Comparison of ENCODE assay signal across 7 mouse cellular contexts in genomic region chr1:135554632-135555260, GRCm38 (mm10). TPM values are rescaled to one million over a fixed set of nuclear protein-coding genes. Genes with fewer than 3 reads are reported as not detected.
DNase-seq lines count a peak whose midpoint lies in the region; ATAC-seq and TF ChIP-seq lines count a peak whose summit lies in the region.

No protein-coding gene starts in this region.

- no peaks in the 10 kb centered on the region; the same call in 1 of the 2 replicates for H3K27me3 ChIP-seq in midbrain, embryonic 10.5 days (ENCODE audit: low read depth, poor library complexity, severe bottlenecking)
- no peaks in the 10 kb centered on the region for H3K27me3 ChIP-seq in midbrain, postnatal 0 days (ENCODE audit: insufficient read depth, low read length)
- H3K27me3 ChIP-seq in forebrain, embryonic 15.5 days, result no peaks in the 10 kb centered on the region
- H3K27me3 ChIP-seq in limb, embryonic 10.5 days (ENCODE audit: low read depth, poor library complexity, severe bottlenecking), result no peaks in the 10 kb centered on the region
- no peaks in the 10 kb centered on the region for H3K27me3 ChIP-seq in liver, embryonic 12.5 days (replicated peaks)
- H3K27me3 ChIP-seq in liver, embryonic 11.5 days (replicated peaks; ENCODE audit: control insufficient read depth, insufficient read depth, low read length), result no peaks in the 10 kb centered on the region

- no peak for ATAC-seq in midbrain, postnatal 0 days (ENCODE audit: low FRiP score)
- ATAC-seq in forebrain, embryonic 15.5 days (replicated peaks), result no peak
- no peak for ATAC-seq in liver, embryonic 12.5 days
- ATAC-seq in liver, embryonic 11.5 days (replicated peaks; ENCODE audit: low FRiP score), result no peak

- no peak overlapping the region for H3K4me2 ChIP-seq in midbrain, postnatal 0 days (ENCODE audit: low read depth, low read length, poor library complexity, severe bottlenecking)
- no peak overlapping the region for H3K4me2 ChIP-seq in forebrain, embryonic 15.5 days (replicated peaks)
- H3K4me2 ChIP-seq in liver, embryonic 12.5 days, result no peak overlapping the region
- H3K4me2 ChIP-seq in liver, embryonic 11.5 days, result no peak overlapping the region

- peak overlapping the region; percentile 67 for H3K27ac ChIP-seq in midbrain, embryonic 10.5 days (replicated peaks)
- no peak overlapping the region for H3K27ac ChIP-seq in midbrain, postnatal 0 days (ENCODE audit: low read depth, low read length)
- H3K27ac ChIP-seq in forebrain, embryonic 15.5 days (replicated peaks), result peak overlapping the region; percentile 47; the same call in 1 of the 2 replicates
- H3K27ac ChIP-seq in limb, embryonic 10.5 days, result peak overlapping the region; percentile 76
- no peak overlapping the region for H3K27ac ChIP-seq in liver, embryonic 12.5 days
- H3K27ac ChIP-seq in liver, embryonic 11.5 days (ENCODE audit: low read depth, low read length), result no peak overlapping the region

- no peaks in the 10 kb centered on the region for H3K36me3 ChIP-seq in midbrain, embryonic 10.5 days
- H3K36me3 ChIP-seq in midbrain, postnatal 0 days (ENCODE audit: insufficient read depth, low read length), result no peaks in the 10 kb centered on the region
- H3K36me3 ChIP-seq in forebrain, embryonic 15.5 days, result no peaks in the 10 kb centered on the region
- no peaks in the 10 kb centered on the region; the same call in 1 of the 2 replicates for H3K36me3 ChIP-seq in limb, embryonic 10.5 days
- no peaks in the 10 kb centered on the region for H3K36me3 ChIP-seq in liver, embryonic 12.5 days
- no peaks in the 10 kb centered on the region for H3K36me3 ChIP-seq in liver, embryonic 11.5 days (ENCODE audit: control insufficient read depth, insufficient read depth, low read length)

- no peak for TF ChIP-seq CTCF in midbrain, postnatal 0 days (IDR thresholded peaks at IDR 0.05)

- 19% methylated on average over 17 of the region's 17 CpGs for WGBS in midbrain, embryonic 10.5 days
- WGBS in midbrain, postnatal 0 days, result 20% methylated on average over 17 of the region's 17 CpGs
- 8% methylated on average over 17 of the region's 17 CpGs for WGBS in forebrain, embryonic 15.5 days
- 17% methylated on average over 17 of the region's 17 CpGs for WGBS in limb, embryonic 10.5 days
- whole genome bisulfite sequencing in liver, embryonic 12.5 days (ENCODE audit: insufficient replicate concordance), result 32% methylated on average over 17 of the region's 17 CpGs
- 27% methylated on average over 17 of the region's 17 CpGs for WGBS in liver, embryonic 11.5 days

- no peaks in the 10 kb centered on the region for H3K9me3 ChIP-seq in midbrain, embryonic 10.5 days (replicated peaks)
- H3K9me3 ChIP-seq in midbrain, postnatal 0 days (ENCODE audit: low read length), result no peaks in the 10 kb centered on the region
- no peaks in the 10 kb centered on the region for H3K9me3 ChIP-seq in forebrain, embryonic 15.5 days
- no peaks in the 10 kb centered on the region for H3K9me3 ChIP-seq in limb, embryonic 10.5 days (replicated peaks)
- H3K9me3 ChIP-seq in liver, embryonic 12.5 days (replicated peaks), result no peaks in the 10 kb centered on the region
- H3K9me3 ChIP-seq in liver, embryonic 11.5 days (ENCODE audit: control insufficient read depth, low read length), result no peaks in the 10 kb centered on the region

- peak; percentile 44 for DNase-seq in midbrain, embryonic 10.5 days (ENCODE audit: low spot score)
- DNase-seq in midbrain, postnatal 0 days (ENCODE audit: low spot score), result no peak
- peak; percentile 51 for DNase-seq in limb, embryonic 10.5 days (ENCODE audit: low spot score)
- DNase-seq in liver, embryonic 11.5 days (ENCODE audit: low spot score), result no peak
- no peak for DNase-seq in spleen, postnatal 14 days (ENCODE audit: low spot score in 2 of 2)

- H3K4me1 ChIP-seq in midbrain, embryonic 10.5 days, result peaks cover 69% of the 10 kb centered on the region
- peaks cover 14% of the 10 kb centered on the region; the same call in 1 of the 2 replicates for H3K4me1 ChIP-seq in midbrain, postnatal 0 days (ENCODE audit: insufficient read depth, low read length)
- peaks cover 71% of the 10 kb centered on the region for H3K4me1 ChIP-seq in forebrain, embryonic 15.5 days
- H3K4me1 ChIP-seq in limb, embryonic 10.5 days, result peaks cover 54% of the 10 kb centered on the region
- H3K4me1 ChIP-seq in liver, embryonic 12.5 days, result no peaks in the 10 kb centered on the region
- no peaks in the 10 kb centered on the region for H3K4me1 ChIP-seq in liver, embryonic 11.5 days (replicated peaks; ENCODE audit: control insufficient read depth, insufficient read depth, low read length)

- no peak overlapping the region for H3K9ac ChIP-seq in midbrain, postnatal 0 days (replicated peaks; ENCODE audit: low read length, poor library complexity, severe bottlenecking)
- H3K9ac ChIP-seq in forebrain, embryonic 15.5 days (replicated peaks), result no peak overlapping the region
- H3K9ac ChIP-seq in liver, embryonic 12.5 days, result no peak overlapping the region
- no peak overlapping the region for H3K9ac ChIP-seq in liver, embryonic 11.5 days (ENCODE audit: low read depth, low read length)

- H3K4me3 ChIP-seq in midbrain, embryonic 10.5 days, result 0 out of 2 replicates have a peak overlapping the region, but pooled peaks have one; percentile 3
- H3K4me3 ChIP-seq in midbrain, postnatal 0 days (ENCODE audit: low read depth, low read length), result no peak overlapping the region
- H3K4me3 ChIP-seq in forebrain, embryonic 15.5 days, result no peak overlapping the region
- H3K4me3 ChIP-seq in limb, embryonic 10.5 days, result no peak overlapping the region
- no peak overlapping the region for H3K4me3 ChIP-seq in liver, embryonic 12.5 days
- H3K4me3 ChIP-seq in liver, embryonic 11.5 days (ENCODE audit: low read depth, low read length), result no peak overlapping the region

RNA-seq across cellular contexts. Expression of gene Nav1, which starts 52.3 kb away (rescaled TPM):
- 14.5 and 16.5 TPM in 2 replicates for polyA plus RNA-seq in midbrain, embryonic 10.5 days (2016; fragmentation: Nextera tagmentation; extraction: Ambion mirVana)
- 99.1 and 109 TPM in 2 replicates for total RNA-seq in midbrain, postnatal 0 days (2014; rRNA removed)
- polyA plus RNA-seq in midbrain, postnatal 0 days (2015; fragmentation: Nextera tagmentation; extraction: Ambion mirVana), result 37.3 and 46.5 TPM in 2 replicates
- polyA plus RNA-seq in forebrain, embryonic 15.5 days (2015; fragmentation: Nextera tagmentation; extraction: Ambion mirVana), result 48.1 and 51.1 TPM in 2 replicates
- 16.1 and 18.3 TPM in 2 replicates for polyA plus RNA-seq in limb, embryonic 10.5 days (2016; fragmentation: Nextera tagmentation; extraction: Ambion mirVana)
- polyA plus RNA-seq in liver, embryonic 12.5 days (2016; fragmentation: Nextera tagmentation; extraction: Ambion mirVana), result 3.2 TPM in 2 replicates
- 8.8 and 8.9 TPM in 2 replicates for polyA plus RNA-seq in liver, embryonic 11.5 days (2014; fragmentation: Nextera tagmentation; extraction: Ambion mirVana)

Comparison
In these comparisons a context has a peak if more than half of its experiments do, and no peak if none do; other contexts are left out.
1. DNase-seq: peak in midbrain, embryonic 10.5 days (single experiment) and limb, embryonic 10.5 days (single experiment); none in midbrain, postnatal 0 days (single experiment), liver, embryonic 11.5 days (single experiment) and spleen, postnatal 14 days (0 of 2).
2. H3K27ac ChIP-seq: peak in midbrain, embryonic 10.5 days (single experiment), forebrain, embryonic 15.5 days (single experiment) and limb, embryonic 10.5 days (single experiment); none in midbrain, postnatal 0 days (single experiment), liver, embryonic 12.5 days (single experiment) and liver, embryonic 11.5 days (single experiment).